Mouse (Mus musculus) G1E-ER4 (cell line): ENCODE data around the gene Ccdc28a. TPM values are rescaled to one million over a fixed set of nuclear protein-coding genes. Genes with fewer than 3 reads are reported as not detected.

Source experiments
- GATA1 ChIP-seq: IDR thresholded peaks from one replicate; pipeline ENCODE4 v1.8.0; 2012; ENCODE audit warnings: low read length, inconsistent platforms
- polyA plus RNA-seq: library from polyadenylated mRNA; stranded (reverse); fragments of >175 nt; gene quantifications from 2 replicates; pipeline ENCODE4 v1.2.3, GENCODE M21; 2012

Gene Ccdc28a
- polyA plus RNA-seq, 1 experiment = 1.1 TPM

DNA sequence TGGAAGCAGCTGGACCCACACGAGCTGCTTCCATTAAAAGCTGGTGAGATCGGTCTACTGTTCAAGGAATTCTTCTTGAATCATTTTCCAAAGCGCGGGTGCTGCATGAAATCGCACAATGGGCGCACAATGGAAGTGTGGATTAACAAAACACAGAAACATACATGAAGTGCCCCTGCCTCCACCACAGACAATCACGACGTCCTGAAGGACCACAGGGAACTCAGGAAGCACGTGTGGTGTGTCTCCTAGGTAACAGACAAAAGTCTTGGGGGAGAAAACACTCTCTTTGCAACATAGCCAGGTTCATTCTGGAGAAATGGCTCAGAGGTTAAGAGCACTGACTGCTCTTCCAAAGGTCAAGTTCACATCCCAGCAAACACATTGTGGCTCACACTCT, 34.1 kb downstream of the Ccdc28a start:
- no peak for TF ChIP-seq GATA1

DNA sequence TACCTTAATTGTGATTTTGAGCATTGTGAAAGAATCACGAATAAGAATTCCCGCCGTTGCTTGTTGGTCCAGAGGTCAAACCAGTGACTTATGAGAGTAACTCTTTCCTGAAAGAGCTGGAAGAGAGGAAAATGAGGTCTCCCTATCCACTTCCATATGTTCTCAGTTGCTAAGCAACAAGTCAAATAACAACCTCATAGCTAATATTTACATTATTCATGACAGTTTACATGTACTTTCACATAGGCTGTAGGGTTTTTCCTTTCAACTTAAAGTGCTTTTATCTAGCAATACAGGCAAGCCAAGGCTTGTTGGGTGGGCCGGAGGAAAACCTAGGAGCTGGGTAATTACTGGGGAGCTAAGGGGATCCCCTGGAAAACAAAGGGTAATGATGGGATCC, 34.9 kb downstream of the Ccdc28a start:
- no peak for TF ChIP-seq GATA1

DNA sequence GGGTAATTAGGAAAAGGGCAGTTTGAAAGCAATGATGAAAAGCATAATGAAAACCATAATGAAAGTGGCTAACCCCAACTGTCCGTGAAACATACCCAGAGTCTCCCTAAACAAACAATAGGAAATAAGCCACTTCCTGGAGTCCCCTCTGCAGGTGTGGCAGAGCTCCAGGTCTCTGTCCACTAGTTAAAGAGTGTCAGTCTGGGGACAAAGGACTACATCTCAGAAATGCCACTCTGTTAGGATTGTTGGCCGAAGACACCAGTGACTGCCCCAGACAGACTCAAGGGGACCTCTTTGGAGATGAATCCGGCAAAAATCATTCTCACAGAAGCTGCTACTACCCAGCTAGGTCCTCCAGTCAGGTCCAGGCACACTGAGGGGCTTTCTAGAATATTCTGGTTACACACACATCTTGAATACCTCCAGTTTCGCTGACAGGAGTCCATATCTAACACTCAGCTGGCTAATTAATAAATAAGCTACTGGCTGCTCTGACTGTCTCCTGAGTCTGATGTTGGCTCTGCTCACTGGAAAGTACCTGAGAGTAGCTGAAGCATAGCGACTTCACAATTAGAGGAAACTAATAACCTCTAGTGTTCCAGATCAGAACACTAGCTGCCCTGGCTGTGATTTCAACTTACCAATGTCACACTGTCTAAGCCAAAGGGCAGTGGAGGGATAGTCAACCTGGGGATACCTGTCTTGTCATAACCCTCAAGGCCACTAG, 36.3 kb downstream of the Ccdc28a start:
- no peak for TF ChIP-seq GATA1

DNA sequence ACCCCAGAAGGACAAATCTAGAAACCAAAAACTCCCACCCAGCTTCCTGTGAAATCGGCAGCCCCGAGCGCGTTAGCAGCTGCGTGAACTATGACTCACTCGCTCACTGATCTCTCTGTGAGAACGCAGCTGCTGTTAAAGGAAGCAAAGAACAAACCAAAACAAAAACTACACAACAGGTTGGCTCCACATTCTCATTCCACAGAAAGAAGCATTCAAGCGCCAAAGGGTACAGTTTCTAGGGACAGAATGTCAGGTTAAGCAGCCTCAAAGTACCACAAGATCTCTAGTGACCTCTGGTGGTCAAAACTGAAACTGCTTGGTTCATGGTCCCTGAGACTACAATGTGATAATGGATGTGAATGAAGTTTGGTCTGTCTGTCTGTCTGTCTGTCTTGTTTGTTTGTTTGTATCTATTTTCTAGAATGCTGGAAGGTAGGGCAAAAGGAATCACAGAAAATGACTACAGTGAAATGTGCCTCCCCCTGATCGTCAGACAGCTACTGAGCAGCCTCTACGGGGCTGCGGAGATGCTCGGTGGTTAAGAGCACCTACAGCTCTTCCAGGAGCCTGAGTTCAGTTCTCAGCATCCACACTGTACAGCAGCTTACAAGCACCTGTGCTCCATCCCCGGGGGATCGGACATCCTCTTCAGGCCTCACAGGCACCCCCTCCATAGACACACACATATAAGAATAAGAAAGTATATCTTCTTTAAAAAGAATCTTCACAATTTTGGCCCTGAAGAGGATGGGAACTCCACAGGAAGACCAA, 37.4 kb downstream of the Ccdc28a start:
- no peak for TF ChIP-seq GATA1

DNA sequence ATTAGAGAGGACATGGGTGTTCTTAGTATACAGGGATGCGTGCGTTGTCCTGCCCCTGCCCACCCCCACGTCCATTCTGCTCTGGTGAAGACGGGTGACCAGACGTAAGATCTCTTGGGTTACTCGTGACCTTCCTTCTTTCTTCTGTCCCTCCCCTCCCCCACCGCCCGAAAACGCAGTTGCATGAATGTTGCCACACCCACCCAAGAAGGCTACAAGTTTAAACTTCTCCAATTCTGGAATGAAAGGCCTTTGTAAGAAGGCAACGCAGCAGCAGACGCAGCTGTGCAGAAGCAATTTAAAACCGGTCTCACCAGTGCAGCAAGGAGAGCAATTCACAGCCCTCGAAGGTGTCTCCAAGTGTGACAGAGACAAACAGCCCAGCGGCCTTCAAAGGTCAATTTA, 40.1 kb downstream of the Ccdc28a start:
- TF ChIP-seq GATA1 = no peak

DNA sequence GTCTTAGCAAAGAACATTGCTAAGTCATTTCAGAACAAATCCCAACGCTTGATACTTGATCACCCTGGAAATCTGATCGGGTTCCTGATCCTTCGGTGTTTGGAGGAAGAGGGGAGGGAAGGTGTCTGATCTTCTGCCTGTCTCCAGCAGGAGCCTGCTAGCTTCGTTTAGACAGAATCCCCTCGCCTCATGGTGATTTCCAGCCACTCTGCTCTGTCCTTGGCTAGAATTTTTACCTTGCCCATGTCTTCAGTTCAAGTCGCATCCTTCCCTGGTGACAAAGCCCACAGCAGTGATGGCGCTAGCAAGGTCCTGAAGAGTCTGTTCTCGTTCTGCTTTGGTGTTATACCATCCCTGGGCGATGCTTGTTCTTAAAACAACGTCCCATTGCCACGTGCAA, 40.6 kb downstream of the Ccdc28a start:
- no peak for TF ChIP-seq GATA1

DNA sequence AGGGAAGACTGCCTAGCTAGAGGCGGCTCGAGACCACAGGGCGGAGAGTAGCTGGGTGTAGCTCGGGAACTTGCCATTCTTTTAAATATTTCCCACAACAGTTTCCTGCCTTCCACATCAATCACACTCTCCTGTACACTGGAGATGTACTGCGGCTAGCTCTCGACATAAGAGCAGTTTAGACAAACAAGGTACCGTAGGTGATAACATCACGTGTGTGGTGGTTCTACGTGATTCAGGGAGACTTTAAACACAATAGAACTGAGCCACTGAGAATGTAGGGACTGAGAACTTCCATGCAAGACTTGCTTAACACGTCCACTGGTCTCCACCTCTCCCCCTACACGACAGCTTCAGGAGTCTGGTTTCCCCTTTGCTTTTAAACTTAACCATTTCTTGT, 41.6 kb downstream of the Ccdc28a start:
- TF ChIP-seq GATA1 = no peak

DNA sequence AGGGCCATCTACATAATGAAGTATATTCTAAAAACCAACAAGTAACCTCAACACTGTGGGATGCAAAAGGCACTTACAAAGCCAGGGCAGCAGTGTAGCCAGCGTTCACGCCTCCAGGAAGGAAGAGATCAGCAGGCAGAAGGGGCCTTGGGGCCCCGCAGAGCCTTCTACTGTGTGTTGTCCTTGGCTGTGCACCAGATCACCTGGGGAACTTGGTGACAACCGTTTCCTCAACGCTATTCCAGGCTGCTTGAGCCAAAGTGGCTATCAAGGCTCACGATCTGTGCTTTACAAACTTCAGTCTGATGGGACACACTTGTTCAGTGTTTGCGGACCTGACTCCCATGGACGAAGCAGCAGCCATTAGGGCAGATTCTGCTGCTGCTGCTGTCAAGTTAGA, 43.1 kb downstream of the Ccdc28a start:
- TF ChIP-seq GATA1 = no peak

DNA sequence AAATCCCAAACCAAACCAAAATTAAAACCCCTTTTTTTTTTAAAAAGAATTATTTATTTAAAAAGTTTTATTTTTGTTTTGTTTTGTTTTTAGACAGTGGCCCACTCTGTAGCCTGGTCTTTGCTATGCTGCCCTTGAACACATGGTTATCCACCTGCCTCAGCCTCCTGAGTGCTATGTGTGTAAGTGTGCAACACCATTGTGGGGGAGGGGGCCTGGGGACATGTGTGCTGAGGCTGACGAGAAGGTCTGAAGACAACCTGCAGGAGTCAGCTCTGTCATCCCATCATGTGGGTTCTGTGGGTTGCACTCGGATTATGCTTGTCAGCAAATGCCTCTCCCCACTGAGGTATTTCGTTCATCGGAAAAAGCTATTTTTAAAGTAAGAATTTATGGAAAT, 45.3 kb downstream of the Ccdc28a start:
- TF ChIP-seq GATA1 = no peak

DNA sequence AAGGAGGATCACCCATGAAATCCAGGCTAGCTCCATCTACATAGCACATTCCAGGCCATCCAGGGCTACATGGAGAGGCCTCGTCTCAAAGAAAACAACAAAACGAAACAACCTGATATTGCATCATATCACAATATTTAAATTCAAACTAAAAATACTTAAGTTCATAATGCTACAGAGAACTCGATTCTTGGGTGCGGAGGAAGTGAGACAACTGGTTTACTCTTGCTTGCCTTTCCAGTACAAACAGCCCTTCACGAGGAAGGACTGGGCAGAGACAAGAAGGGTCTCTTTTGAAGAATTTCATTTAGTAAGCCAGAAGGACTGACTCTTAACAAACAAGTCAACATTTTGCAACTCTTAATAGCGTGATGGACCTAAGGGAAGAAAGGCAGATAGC, 46.2 kb downstream of the Ccdc28a start:
- TF ChIP-seq GATA1 = no peak

DNA sequence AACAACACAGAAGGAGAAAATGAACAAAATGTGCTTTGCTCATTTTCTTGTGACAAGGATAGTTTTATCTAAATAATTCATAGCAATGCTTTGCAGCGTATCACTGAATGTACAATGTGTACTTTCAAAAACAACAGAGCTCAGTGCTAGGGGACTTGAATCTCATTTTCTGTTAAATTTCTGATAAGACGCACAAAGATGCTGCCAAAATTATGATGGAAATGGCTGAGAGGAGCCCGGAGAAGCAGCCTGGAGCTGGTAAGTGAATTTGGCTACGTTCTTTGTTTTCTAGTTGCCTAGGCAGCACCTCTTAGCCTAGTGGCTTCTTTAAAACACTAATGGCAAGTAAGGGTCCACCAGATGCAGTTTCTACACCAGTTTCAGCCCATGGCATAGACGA, 52.6 kb downstream of the Ccdc28a start:
- TF ChIP-seq GATA1 = no peak

DNA sequence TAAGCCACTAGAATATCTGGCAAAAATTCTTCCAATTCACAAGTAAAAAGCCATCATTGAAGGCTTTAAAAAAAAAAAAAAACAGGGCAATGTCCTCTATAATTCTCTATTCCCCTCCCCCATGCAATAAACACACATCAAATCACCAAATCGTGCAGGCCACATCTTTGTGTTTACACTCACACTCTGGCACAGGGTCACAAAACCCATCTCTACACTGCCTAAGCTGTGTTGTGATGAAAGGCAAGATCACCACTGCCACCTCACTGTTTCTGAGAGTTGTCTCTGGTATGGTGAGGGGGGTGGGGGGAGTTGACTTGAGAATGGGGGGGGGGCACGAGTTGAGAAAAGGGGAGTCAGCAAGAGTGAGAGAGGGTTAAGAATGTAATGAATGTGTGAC, 57.5 kb downstream of the Ccdc28a start:
- no peak for TF ChIP-seq GATA1

DNA sequence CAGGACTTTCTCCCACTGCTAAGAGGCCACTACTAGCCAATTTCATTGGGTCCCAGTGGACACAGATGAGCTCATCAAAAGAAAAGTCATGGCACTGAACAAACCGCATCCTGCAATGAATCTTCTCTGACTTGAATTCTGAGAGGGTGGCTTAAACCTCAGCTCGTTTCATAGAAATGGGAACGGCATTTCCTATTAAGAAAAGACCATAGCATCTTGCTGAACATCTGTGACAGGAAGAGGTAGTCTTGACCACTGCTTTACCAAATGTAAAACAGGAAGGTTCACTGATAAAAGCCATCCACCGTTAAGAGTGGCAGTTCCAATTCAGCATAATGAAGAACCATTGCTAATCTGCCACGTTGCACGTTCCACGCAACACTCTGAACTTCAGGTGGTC, 58.1 kb downstream of the Ccdc28a start:
- no peak for TF ChIP-seq GATA1

DNA sequence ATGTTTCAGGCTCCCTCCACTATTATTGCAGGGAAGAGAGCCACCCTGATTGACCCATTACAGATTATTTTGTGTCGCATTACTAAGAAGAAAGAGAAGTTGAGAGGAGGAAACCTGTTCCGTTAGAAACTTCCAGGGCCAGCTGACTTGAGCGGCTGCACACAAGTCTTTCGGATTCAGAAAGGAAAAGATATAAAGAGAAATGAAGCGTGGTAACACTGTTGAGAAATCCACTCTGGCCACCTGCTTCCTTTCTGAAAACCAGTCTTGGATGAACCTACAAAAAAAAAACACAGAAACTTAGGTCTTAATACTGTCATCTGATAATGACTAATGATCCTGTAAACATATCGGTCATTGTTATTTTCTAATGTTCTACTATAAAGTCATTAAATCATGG, 59.7 kb downstream of the Ccdc28a start:
- no peak for TF ChIP-seq GATA1

Other genes starting within 250 kb of the Ccdc28a start
- gene Abracl, start 211.7 kb downstream of the Ccdc28a start, polyA plus RNA-seq = 19.5 and 25.8 TPM in 2 replicates
- 29.8 and 38.8 TPM in 2 replicates for gene Reps1, start 179.1 kb downstream of the Ccdc28a start, polyA plus RNA-seq
- gene Ect2l, start 24.1 kb downstream of the Ccdc28a start, polyA plus RNA-seq = not detected in 2 replicates
- gene Nhsl1, start 84.0 kb upstream of the Ccdc28a start, polyA plus RNA-seq = not detected in 2 replicates